In the genomic region with DNA sequence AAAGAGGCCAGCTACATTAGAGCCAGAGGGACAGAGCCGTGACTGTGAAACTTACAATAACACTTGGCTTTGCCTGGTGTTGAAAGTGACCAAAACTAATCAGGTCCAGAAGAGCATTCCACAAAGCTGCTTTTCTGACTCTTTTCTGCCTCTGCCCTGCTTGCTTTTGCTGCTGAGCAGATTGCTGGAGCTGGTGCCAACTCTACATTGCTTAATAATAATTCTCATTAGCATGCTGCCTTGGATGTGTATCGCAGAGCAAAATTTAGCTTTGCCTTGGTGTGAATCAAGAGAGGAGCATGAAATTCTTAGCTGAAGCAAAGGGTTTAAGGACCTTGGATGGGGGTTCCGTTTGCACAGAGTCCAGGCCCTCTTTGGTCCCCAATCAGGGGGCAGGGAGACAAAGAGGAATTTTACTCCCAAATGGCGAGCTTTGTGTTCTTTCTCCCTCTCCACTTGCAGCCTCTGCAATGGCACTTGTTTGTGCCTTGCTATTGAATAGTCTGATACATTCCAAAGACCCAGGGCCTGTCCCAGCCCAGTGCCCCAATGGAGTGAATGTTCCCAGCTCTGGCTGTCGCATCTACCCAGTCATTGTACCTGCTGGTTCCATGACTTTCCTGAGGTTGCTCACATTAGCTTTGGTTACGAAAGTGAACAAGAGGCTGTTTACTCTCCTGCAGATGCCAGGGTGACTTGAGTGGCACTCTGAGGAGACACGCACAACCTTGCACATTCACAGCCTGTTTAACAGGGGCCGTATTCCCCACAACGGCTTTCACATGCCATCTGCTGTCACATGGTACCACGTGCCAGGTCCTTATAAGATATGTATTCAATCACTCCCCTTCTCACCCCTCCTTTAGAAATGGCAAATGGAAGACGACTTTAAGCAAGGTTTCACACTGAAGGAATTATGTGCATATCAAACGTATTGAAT, we compare ENCODE assay signal across 11 mouse cellular contexts.
DNase-seq lines count a peak whose midpoint lies in the region; ATAC-seq and TF ChIP-seq lines count a peak whose summit lies in the region.
"Had no signal": no experiment of that assay in that cellular context is flagged by ENCODE, and none has a peak within 500 bp of the region (broad histone marks: within the 10 kb centered on the region; RNA-seq: fewer than 3 reads in every experiment).

No protein-coding gene starts in this region.

- peak; percentile 10 for DNase-seq in lung, postnatal 36 days
- DNase-seq in lung, adult 2 months = no peak
- DNase-seq in layer of hippocampus, postnatal 14 days (ENCODE audit: low spot score in 2 of 2) = peak; percentile 69 to 90
- DNase-seq in right cerebral cortex, postnatal 10 days (ENCODE audit: low spot score in 2 of 2) = peak; percentile 72 to 82
- DNase-seq in adrenal gland, postnatal 25 days = no peak
- no peak for DNase-seq in ovary, postnatal 36 days (ENCODE audit: low spot score)
- DNase-seq: adrenal gland, adult 8-10 months; thymus, adult 2 months had no signal

- 64% methylated on average over 12 of the region's 12 CpGs for WGBS in lung, adult 2 months
- WGBS in forebrain, embryonic 13.5 days = 26% methylated on average over 12 of the region's 12 CpGs
- WGBS in intestine, embryonic 16.5 days = 74% methylated on average over 12 of the region's 12 CpGs

- no peaks in the 10 kb centered on the region for H3K9me3 ChIP-seq in forebrain, embryonic 13.5 days (replicated peaks)
- no peaks in the 10 kb centered on the region for H3K9me3 ChIP-seq in intestine, embryonic 16.5 days (ENCODE audit: control insufficient read depth, low read length)

- no peaks in the 10 kb centered on the region for H3K36me3 ChIP-seq in forebrain, embryonic 13.5 days (ENCODE audit: poor library complexity, severe bottlenecking)
- H3K36me3 ChIP-seq in intestine, embryonic 16.5 days (ENCODE audit: control insufficient read depth, insufficient read depth, low read length) = no peaks in the 10 kb centered on the region

- no peaks in the 10 kb centered on the region for H3K27me3 ChIP-seq in forebrain, embryonic 13.5 days
- no peaks in the 10 kb centered on the region for H3K27me3 ChIP-seq in intestine, embryonic 16.5 days (replicated peaks; ENCODE audit: control insufficient read depth, insufficient read depth, low read length)
- H3K27me3 ChIP-seq: CH12.LX had no signal

- ATAC-seq in forebrain, embryonic 13.5 days = peak; percentile 93
- ATAC-seq in intestine, embryonic 16.5 days = no peak

- H3K4me2 ChIP-seq in forebrain, embryonic 13.5 days = peak overlapping the region; percentile 27
- H3K4me2 ChIP-seq in intestine, embryonic 16.5 days (ENCODE audit: low read depth, low read length) = no peak overlapping the region

- H3K4me3 ChIP-seq in lung, adult 2 months (replicated peaks; ENCODE audit: extremely low read depth, low read depth, low read length) = no peak overlapping the region
- no peak overlapping the region for H3K4me3 ChIP-seq in forebrain, embryonic 13.5 days
- H3K4me3 ChIP-seq in intestine, embryonic 16.5 days (ENCODE audit: low read length) = no peak overlapping the region

- H3K4me1 ChIP-seq in lung, adult 2 months (ENCODE audit: control insufficient read depth, insufficient read depth, low read length) = no peaks in the 10 kb centered on the region
- H3K4me1 ChIP-seq in forebrain, embryonic 13.5 days = peaks cover 31% of the 10 kb centered on the region
- H3K4me1 ChIP-seq in intestine, embryonic 16.5 days (ENCODE audit: control insufficient read depth, insufficient read depth, low read length) = no peaks in the 10 kb centered on the region

- H3K9ac ChIP-seq in forebrain, embryonic 13.5 days = no peak overlapping the region
- no peak overlapping the region for H3K9ac ChIP-seq in intestine, embryonic 16.5 days (ENCODE audit: low read depth, low read length)

- no peak for TF ChIP-seq POLR2A in lung, adult 2 months (IDR thresholded peaks at IDR 0.05; ENCODE audit: borderline replicate concordance, extremely low read depth, low read depth, low read length)

- no peak for TF ChIP-seq CTCF in lung, adult 2 months (IDR thresholded peaks at IDR 0.05; ENCODE audit: insufficient read depth, low read length)

- peak overlapping the region; percentile 81 for H3K27ac ChIP-seq in forebrain, embryonic 13.5 days
- H3K27ac ChIP-seq in intestine, embryonic 16.5 days (ENCODE audit: low read length) = no peak overlapping the region

Comparison
In these comparisons a context has a peak if more than half of its experiments do, and no peak if none do; other contexts are left out.
1. DNase-seq: peak in lung, postnatal 36 days (single experiment), layer of hippocampus, postnatal 14 days (2 of 2) and right cerebral cortex, postnatal 10 days (2 of 2); none in lung, adult 2 months (single experiment), adrenal gland, postnatal 25 days (single experiment) and ovary, postnatal 36 days (single experiment).